ENCODE assay signal across 10 mouse cellular contexts in the genomic region with DNA sequence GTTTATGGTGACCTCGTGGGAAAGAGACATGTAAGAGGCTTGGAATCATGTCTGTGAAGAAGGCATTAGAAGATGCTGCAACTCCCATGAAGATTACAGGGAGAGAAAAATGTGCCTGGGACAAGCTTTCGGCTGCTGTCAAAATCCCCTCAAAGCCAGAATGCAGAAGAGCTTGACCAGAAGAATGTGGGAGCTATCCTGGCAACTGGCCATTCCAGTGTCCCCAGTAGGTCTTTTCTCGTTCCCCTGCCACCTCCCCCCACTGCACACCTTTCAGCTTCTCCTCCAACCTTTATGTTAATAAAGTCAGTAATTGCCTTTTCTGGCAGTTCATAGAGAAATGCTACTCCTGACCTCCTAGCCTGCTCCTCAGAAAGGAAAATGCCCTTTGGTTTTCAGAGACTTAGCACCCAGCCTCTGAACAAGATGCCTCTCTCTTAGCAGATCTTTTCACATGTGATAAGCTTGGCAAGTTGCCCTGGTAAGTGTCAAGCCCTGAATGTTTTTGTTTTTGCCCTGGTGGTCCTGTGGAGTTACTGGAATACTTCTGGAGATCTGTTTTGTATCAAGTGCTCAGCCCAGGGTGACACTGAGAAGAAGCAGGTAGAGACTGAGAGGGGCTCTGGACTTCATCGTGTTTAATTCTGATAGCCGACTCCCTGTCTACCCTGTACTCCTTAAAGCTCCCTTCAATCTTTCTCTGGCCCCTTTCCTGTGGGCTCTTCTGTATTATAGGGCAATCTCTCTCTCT.
A peak's percentile ranks its signal among the peaks of the same experiment; 100 is the strongest.
DNase-seq lines count a peak whose midpoint lies in the region; ATAC-seq and TF ChIP-seq lines count a peak whose summit lies in the region.
"Had no signal": no experiment of that assay in that cellular context is flagged by ENCODE, and none has a peak within 500 bp of the region (broad histone marks: within the 10 kb centered on the region; RNA-seq: fewer than 3 reads in every experiment).

No protein-coding gene starts in this region.

- WGBS in forebrain, embryonic 10.5 days: 74% methylated on average over 5 of the region's 5 CpGs
- WGBS in forebrain, embryonic 13.5 days: 59% methylated on average over 5 of the region's 5 CpGs
- WGBS in limb, embryonic 10.5 days: 17% methylated on average over 5 of the region's 5 CpGs
- 75% methylated on average over 5 of the region's 5 CpGs for WGBS in hindbrain, embryonic 10.5 days

- H3K36me3 ChIP-seq in forebrain, embryonic 10.5 days (replicated peaks): no peaks in the 10 kb centered on the region
- no peaks in the 10 kb centered on the region for H3K36me3 ChIP-seq in forebrain, embryonic 13.5 days (ENCODE audit: poor library complexity, severe bottlenecking)
- no peaks in the 10 kb centered on the region for H3K36me3 ChIP-seq in limb, embryonic 10.5 days
- H3K36me3 ChIP-seq in hindbrain, embryonic 10.5 days: no peaks in the 10 kb centered on the region

- H3K4me3 ChIP-seq in forebrain, embryonic 10.5 days: no peak overlapping the region
- no peak overlapping the region for H3K4me3 ChIP-seq in forebrain, embryonic 13.5 days
- H3K4me3 ChIP-seq in limb, embryonic 10.5 days: no peak overlapping the region
- H3K4me3 ChIP-seq in hindbrain, embryonic 10.5 days: no peak overlapping the region
- H3K4me3 ChIP-seq in gastrocnemius, adult 2 months: no peak overlapping the region

- H3K4me1 ChIP-seq in forebrain, embryonic 10.5 days: peaks cover 18% of the 10 kb centered on the region
- peaks cover 25% of the 10 kb centered on the region for H3K4me1 ChIP-seq in forebrain, embryonic 13.5 days
- H3K4me1 ChIP-seq in limb, embryonic 10.5 days: peaks cover 31% of the 10 kb centered on the region
- H3K4me1 ChIP-seq in hindbrain, embryonic 10.5 days (replicated peaks): peaks cover 17% of the 10 kb centered on the region; the same call in 1 of the 2 replicates

- no peak overlapping the region for H3K4me2 ChIP-seq in forebrain, embryonic 13.5 days

- no peaks in the 10 kb centered on the region for H3K9me3 ChIP-seq in forebrain, embryonic 10.5 days
- H3K9me3 ChIP-seq in forebrain, embryonic 13.5 days (replicated peaks): no peaks in the 10 kb centered on the region
- H3K9me3 ChIP-seq in limb, embryonic 10.5 days (replicated peaks): no peaks in the 10 kb centered on the region
- no peaks in the 10 kb centered on the region for H3K9me3 ChIP-seq in hindbrain, embryonic 10.5 days

- no peaks in the 10 kb centered on the region for H3K27me3 ChIP-seq in forebrain, embryonic 10.5 days (ENCODE audit: poor library complexity, severe bottlenecking)
- no peaks in the 10 kb centered on the region for H3K27me3 ChIP-seq in forebrain, embryonic 13.5 days
- no peaks in the 10 kb centered on the region for H3K27me3 ChIP-seq in limb, embryonic 10.5 days (ENCODE audit: low read depth, poor library complexity, severe bottlenecking)
- H3K27me3 ChIP-seq in hindbrain, embryonic 10.5 days (ENCODE audit: insufficient read depth, poor library complexity, severe bottlenecking): no peaks in the 10 kb centered on the region

- no peak for TF ChIP-seq CTCF in gastrocnemius, adult 2 months (IDR thresholded peaks at IDR 0.05)

- intact Hi-C loops in gastrocnemius, adult 2 months (cut with DNase I): no loop called here

- no peak overlapping the region for H3K9ac ChIP-seq in forebrain, embryonic 13.5 days

- H3K27ac ChIP-seq in forebrain, embryonic 10.5 days: 0 out of 2 replicates have a peak overlapping the region, but pooled peaks have one; percentile 25
- no peak overlapping the region for H3K27ac ChIP-seq in forebrain, embryonic 13.5 days
- peak overlapping the region; percentile 64 for H3K27ac ChIP-seq in limb, embryonic 10.5 days
- no peak overlapping the region for H3K27ac ChIP-seq in hindbrain, embryonic 10.5 days
- H3K27ac ChIP-seq in gastrocnemius, adult 2 months: no peak overlapping the region

- DNase-seq in forebrain, embryonic 10.5 days (ENCODE audit: extremely low spot score, low spot score): no peak
- DNase-seq in NIH3T3 (ENCODE audit: low read depth): peak; percentile 19
- peak; percentile 12 to 44 for DNase-seq in heart, adult 9 months (ENCODE audit: low spot score in 2 of 2)
- DNase-seq in limb, embryonic 10.5 days (ENCODE audit: low spot score): peak; percentile 64
- DNase-seq in hindbrain, embryonic 10.5 days (ENCODE audit: low spot score): no peak
- no peak for DNase-seq in gastrocnemius, adult 2 months
- DNase-seq: layer of hippocampus, adult 9-11 months had no signal

- ATAC-seq in forebrain, embryonic 13.5 days: no peak
- ATAC-seq in megakaryocyte, adult 5-6 weeks (ENCODE audit: poor library complexity, severe bottlenecking): no peak
- ATAC-seq: hindbrain, embryonic 16.5 days had no signal

Comparison
In these comparisons a context has a peak if more than half of its experiments do, and no peak if none do; other contexts are left out.
1. H3K27ac ChIP-seq: peak in forebrain, embryonic 10.5 days (single experiment) and limb, embryonic 10.5 days (single experiment); none in forebrain, embryonic 13.5 days (single experiment), hindbrain, embryonic 10.5 days (single experiment) and gastrocnemius, adult 2 months (single experiment).
2. DNase-seq: peak in NIH3T3 (single experiment), heart, adult 9 months (2 of 2) and limb, embryonic 10.5 days (single experiment); none in forebrain, embryonic 10.5 days (single experiment), hindbrain, embryonic 10.5 days (single experiment) and gastrocnemius, adult 2 months (single experiment).